Mouse (Mus musculus) C2C12 (cell line): ENCODE results near the gene Catsperg1.

ENCODE experiments used
- CEBPB ChIP-seq: IDR thresholded peaks from one replicate; pipeline ENCODE4 v1.6.1; 2011; ENCODE audit warnings: low read depth, mild to moderate bottlenecking, control low read depth, moderate library complexity
- CTCF ChIP-seq: IDR thresholded peaks from one replicate; pipeline ENCODE4 v1.5.1; 2011; ENCODE audit not compliant: control insufficient read depth, insufficient read depth, insufficient read length
- MAX ChIP-seq: IDR thresholded peaks from one replicate; pipeline ENCODE4 v1.6.1; 2011; ENCODE audit warnings: mild to moderate bottlenecking, control low read depth
- MYOG ChIP-seq: IDR thresholded peaks from one replicate; pipeline ENCODE4 v1.6.1; 2011; ENCODE audit not compliant: control insufficient read depth, insufficient read length; ENCODE audit errors: extremely low read depth
- USF1 ChIP-seq: IDR thresholded peaks from one replicate; pipeline ENCODE4 v1.6.1; 2011; ENCODE audit warnings: low read depth, mild to moderate bottlenecking, control low read depth, moderate library complexity

GRCm38 (mm10) chr7:29213675-29214082 is at the start of gene Catsperg1:
- TF ChIP-seq CTCF, result no peak
- TF ChIP-seq CEBPB, result no peak
- TF ChIP-seq MAX, result no peak
- TF ChIP-seq USF1, result no peak
- TF ChIP-seq MYOG, result no peak
